Mouse (Mus musculus) heart, embryonic 16.5 days (tissue): ENCODE measurements around the gene Asah2. TPM values are rescaled to one million over a fixed set of nuclear protein-coding genes. Genes with fewer than 3 reads are reported as not detected.

ENCODE experiments used
- ATAC-seq: fragments of 200-750 bp; cut with Nextera tagmentation; replicated peaks from 2 replicates; pipeline ENCODE4 v1.8.0; 2017; ENCODE audit warnings: moderate number of reproducible peaks; ENCODE audit not compliant: insufficient read depth, low FRiP score; ENCODE audit errors: extremely low read depth
- H3K27ac ChIP-seq: fragments of 300-500 bp; sonication (generic); 2 replicates; pipeline ENCODE4 v1.5.1; 2014; ENCODE audit warnings: mild to moderate bottlenecking, low read length, control low read depth, moderate library complexity
- H3K27me3 ChIP-seq: fragments of 300-500 bp; sonication (generic); 2 replicates; pipeline ENCODE4 v1.6.1; 2014; ENCODE audit warnings: low read length, mixed read lengths; ENCODE audit not compliant: control insufficient read depth, insufficient read depth
- H3K36me3 ChIP-seq: fragments of 300-500 bp; sonication (generic); 2 replicates; pipeline ENCODE4 v1.6.1; 2014; ENCODE audit not compliant: control insufficient read depth, insufficient read depth
- H3K4me1 ChIP-seq: fragments of 300-500 bp; sonication (generic); 2 replicates; pipeline ENCODE4 v1.6.1; 2014; ENCODE audit warnings: low read length, mixed read lengths; ENCODE audit not compliant: control insufficient read depth, insufficient read depth
- H3K4me2 ChIP-seq: fragments of 300-500 bp; sonication (generic); 2 replicates; pipeline ENCODE4 v1.6.1; 2014; ENCODE audit warnings: low read depth, mild to moderate bottlenecking, control low read depth, low read length
- H3K4me3 ChIP-seq: fragments of 300-500 bp; sonication (generic); 2 replicates; pipeline ENCODE4 v1.5.1; 2014; ENCODE audit warnings: mild to moderate bottlenecking, control low read depth, low read length
- H3K9ac ChIP-seq: fragments of 300-500 bp; sonication (generic); 2 replicates; pipeline ENCODE4 v1.6.1; 2014; ENCODE audit warnings: low read length, control low read depth
- H3K9me3 ChIP-seq: fragments of 300-500 bp; sonication (generic); replicated peaks from 2 replicates; pipeline ENCODE4 v1.6.1; 2016; ENCODE audit warnings: low read length; ENCODE audit not compliant: control insufficient read depth
- WGBS: fragments of 180-500 bp; shearing (Covaris S2); extraction: QIAGEN DNeasy Blood & Tissue Kit; methylation state at CpG from one replicate; pipeline ENCODE4 v1.1.7; 2014; 5-methylcytosine and 5-hydroxymethylcytosine counted together
- polyA plus RNA-seq: library from polyadenylated mRNA; unstranded; fragments of >200 nt; fragmentation: Nextera tagmentation; extraction: Ambion mirVana; gene quantifications from 2 replicates; pipeline ENCODE4 v1.2.1, GENCODE M21; 2015

Gene Asah2
- polyA plus RNA-seq, 1 experiment from 2014 or later, result 2.4 TPM

DNA sequence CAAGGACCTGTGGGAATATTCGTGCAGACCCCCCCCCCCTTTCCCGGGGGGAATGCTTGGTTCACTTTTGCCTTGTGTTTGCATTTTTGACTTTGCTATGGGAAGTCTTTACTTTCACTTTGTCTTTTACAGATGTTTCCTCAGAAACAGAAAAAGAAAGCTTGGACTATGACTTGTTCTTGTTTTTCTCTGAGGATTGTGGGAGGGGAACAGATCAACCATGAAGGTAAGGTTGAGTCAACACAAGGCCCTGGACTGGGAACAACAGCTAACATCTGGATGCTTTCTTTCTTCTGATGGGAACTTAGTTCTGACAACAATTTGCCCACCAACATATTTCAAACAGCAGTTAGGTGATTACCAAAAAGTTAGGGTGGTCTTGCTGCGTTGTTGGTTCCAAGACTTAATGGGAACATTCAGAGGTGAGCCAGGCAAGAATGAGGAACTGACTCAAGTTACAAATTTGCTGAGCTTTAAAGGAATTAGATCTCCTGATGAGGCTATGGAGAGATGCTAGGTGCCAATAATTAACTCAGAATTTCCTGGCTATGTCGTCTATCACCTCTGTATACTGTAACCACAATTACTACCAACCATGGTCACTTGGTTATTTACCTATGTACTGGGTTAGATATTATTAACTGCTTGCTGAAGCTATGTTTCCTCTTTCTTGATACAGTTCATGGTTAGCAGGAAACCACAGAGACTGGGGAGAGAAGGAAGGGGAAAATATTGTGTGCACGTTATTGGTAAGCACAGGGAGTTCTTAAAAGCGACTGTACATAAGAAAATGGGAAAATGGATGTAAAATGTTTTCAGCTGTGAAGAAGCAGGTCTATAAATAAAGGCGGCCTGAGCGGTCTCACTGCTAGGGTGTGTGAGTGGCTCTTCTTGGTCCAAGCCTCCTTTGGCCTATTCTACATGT is 4.1 kb upstream of the Asah2 start:
- H3K9ac ChIP-seq, result no peak overlapping the region
- no peaks in the 10 kb centered on the region for H3K36me3 ChIP-seq
- no peak for ATAC-seq
- WGBS, result 78% methylated on average over 8 of the region's 8 CpGs
- peaks cover 9% of the 10 kb centered on the region for H3K4me1 ChIP-seq
- H3K27ac ChIP-seq, result no peak overlapping the region
- no peak overlapping the region for H3K4me3 ChIP-seq
- H3K9me3 ChIP-seq, result no peaks in the 10 kb centered on the region
- H3K4me2 ChIP-seq, result no peak overlapping the region
- no peaks in the 10 kb centered on the region for H3K27me3 ChIP-seq

DNA sequence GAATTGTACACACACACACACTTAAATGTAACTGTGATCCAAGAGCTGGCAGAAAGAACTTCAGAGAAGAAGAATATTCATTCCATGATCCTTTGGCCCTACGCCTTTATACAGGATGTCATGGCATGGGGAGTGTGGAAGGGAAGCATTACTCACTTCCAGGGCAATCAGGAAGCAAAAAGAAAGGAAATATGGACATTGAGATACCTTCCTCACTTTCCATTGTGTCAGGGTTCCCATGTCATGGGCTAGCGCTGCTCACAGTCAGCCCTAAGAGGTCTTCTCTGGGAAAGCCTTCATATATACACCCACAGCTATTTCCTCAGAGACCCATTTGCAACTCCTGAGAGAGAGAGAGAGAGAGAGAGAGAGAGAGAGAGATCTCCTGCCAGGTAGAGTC is 1.3 kb downstream of the Asah2 start:
- Histone ChIP-seq H3K4me3 (peak overlapping the region; percentile 87; the same call in 1 of the 2 replicates), H3K27ac (peak overlapping the region; percentile 99), H3K27me3 (no peaks in the 10 kb centered on the region), H3K9me3 (no peaks in the 10 kb centered on the region), H3K9ac (0 out of 2 replicates have a peak overlapping the region, but pooled peaks have one; percentile 98), H3K36me3 (no peaks in the 10 kb centered on the region), H3K4me1 (peaks cover 27% of the 10 kb centered on the region), H3K4me2 (peak overlapping the region; percentile 75)
- peak; percentile 43; the same call in 1 of the 2 replicates for ATAC-seq
- 84% methylated on average over 2 of the region's 2 CpGs for WGBS

DNA sequence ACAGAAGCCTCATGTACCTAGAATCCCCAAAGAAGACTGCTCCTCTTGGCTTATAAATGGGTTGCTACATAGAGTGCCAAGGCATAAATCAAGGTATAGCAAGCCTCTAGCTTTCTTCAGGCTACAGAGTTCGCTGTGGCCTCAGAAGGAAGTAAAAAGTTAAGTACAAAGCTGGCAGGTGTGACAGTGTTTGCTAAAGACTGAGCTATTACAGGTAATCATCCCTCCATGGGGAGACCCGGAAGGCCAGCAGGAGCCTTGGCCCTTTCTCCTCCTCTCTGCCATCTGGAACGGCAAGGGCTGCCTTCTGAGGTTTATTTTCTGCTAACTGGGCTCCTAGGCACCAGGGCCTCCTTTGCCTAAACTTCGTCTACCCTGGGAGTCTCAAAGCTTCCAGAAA is 3.8 kb downstream of the Asah2 start:
- Histone ChIP-seq H3K27me3 (no peaks in the 10 kb centered on the region), H3K4me1 (peaks cover 22% of the 10 kb centered on the region), H3K9me3 (no peaks in the 10 kb centered on the region), H3K4me3 (no peak overlapping the region), H3K36me3 (no peaks in the 10 kb centered on the region), H3K9ac (no peak overlapping the region), H3K27ac (no peak overlapping the region), H3K4me2 (no peak overlapping the region)
- WGBS, result 81% methylated on average over 4 of the region's 4 CpGs
- no peak for ATAC-seq

DNA sequence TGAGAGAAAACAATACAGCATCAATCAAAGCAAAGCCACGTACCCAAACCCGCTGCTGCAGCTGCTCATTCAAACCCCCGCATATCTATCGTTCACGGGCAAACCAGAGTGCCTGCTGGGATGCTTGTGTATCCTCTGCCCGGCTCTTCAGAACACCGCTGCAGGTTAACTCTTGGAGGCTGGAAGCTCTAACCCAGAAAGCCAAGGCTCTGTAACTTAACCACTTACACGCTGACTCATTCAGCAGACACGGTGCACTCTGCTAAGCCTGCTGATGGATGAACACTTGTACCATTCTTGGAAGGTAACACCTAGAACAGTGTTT is 5.1 kb downstream of the Asah2 start:
- H3K4me3 ChIP-seq, result peak overlapping the region; percentile 35
- H3K9me3 ChIP-seq, result no peaks in the 10 kb centered on the region
- ATAC-seq, result no peak
- peak overlapping the region; percentile 57 for H3K4me2 ChIP-seq
- H3K9ac ChIP-seq, result no peak overlapping the region
- no peaks in the 10 kb centered on the region for H3K36me3 ChIP-seq
- WGBS, result 11% methylated on average over 9 of the region's 9 CpGs
- no peaks in the 10 kb centered on the region for H3K27me3 ChIP-seq
- H3K4me1 ChIP-seq, result peaks cover 22% of the 10 kb centered on the region
- H3K27ac ChIP-seq, result no peak overlapping the region

DNA sequence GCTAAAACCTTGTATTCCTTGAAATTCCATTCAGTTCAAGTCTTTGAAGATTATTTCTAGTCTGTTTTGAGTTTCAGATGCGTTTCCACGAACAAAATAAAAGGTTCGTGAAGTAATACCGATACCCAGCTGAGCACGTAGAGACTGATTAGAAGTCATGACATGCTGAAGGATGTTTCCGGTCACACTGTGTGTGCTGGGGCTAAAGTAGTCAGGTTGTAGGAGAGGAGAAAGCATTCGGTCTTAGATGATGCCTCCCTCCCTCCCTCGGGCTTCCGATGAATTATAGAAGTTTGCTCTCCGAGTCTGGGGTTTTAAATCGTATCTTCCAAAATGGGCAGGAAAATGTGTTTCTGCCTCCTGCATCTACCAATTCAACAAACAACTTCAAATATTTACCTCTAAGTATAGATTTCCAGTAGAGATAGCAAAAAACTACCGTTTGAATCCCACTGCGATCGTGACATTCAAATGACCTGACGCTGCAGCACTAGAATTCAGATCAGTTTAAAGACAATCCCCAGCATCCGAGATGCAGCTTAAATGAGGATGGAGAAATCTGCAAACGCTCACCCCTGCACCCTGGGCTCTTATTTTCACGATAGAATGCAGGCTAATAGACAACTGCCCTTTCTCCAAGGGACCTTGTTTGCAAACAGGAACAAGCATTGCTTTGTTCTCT is 5.6 kb downstream of the Asah2 start:
- Histone ChIP-seq H3K27ac (no peak overlapping the region), H3K4me1 (peaks cover 21% of the 10 kb centered on the region), H3K27me3 (no peaks in the 10 kb centered on the region), H3K4me2 (peak overlapping the region; percentile 57), H3K9me3 (no peaks in the 10 kb centered on the region), H3K4me3 (peak overlapping the region; percentile 35), H3K36me3 (no peaks in the 10 kb centered on the region), H3K9ac (peak overlapping the region; percentile 12; the same call in 1 of the 2 replicates)
- 30% methylated on average over 18 of the region's 18 CpGs for WGBS
- ATAC-seq, result no peak

DNA sequence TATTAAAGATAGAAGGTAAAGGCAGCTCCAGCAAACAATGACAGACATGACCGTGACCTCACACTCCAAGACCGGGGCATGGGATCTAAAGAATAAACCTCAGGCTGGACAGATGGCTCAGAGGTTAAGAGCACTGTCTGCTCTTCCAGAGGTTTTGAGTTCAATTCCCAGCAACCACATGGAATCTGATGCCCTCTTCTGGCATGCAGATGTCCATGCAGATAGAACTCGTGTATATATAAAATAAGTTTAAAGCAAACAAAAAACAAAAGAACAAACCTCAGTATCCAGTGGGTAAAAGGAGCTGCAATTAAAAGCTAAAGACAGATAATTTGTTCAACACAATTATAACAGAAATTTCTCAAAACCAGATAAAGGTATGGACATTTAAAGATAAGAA is 9.4 kb downstream of the Asah2 start:
- H3K27me3 ChIP-seq, result no peaks in the 10 kb centered on the region
- 73% methylated on average over 3 of the region's 3 CpGs for WGBS
- H3K27ac ChIP-seq, result no peak overlapping the region
- no peaks in the 10 kb centered on the region for H3K9me3 ChIP-seq
- H3K9ac ChIP-seq, result no peak overlapping the region
- H3K36me3 ChIP-seq, result no peaks in the 10 kb centered on the region
- H3K4me3 ChIP-seq, result no peak overlapping the region
- no peak for ATAC-seq
- no peak overlapping the region for H3K4me2 ChIP-seq
- peaks cover 14% of the 10 kb centered on the region for H3K4me1 ChIP-seq

DNA sequence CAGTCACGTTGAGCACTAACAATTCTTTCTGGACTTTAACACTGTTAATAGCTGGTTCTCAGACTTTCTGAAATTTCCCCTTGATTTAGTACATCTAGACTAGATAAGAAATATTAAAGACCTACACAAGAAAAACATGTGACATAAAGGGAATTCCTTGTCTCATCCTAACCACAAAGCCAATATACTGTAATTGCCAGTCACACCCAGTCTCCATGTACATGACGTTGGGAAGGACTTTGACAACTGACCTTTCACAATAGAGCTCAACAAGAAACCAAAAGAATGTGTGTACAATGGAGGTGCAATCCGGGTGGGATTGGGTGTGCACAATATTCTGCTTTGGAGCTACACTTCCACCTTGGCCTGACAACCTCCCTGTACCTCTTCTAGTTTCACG is 15.7 kb downstream of the Asah2 start:
- no peak for ATAC-seq
- 86% methylated on average over 4 of the region's 4 CpGs for WGBS
- H3K9ac ChIP-seq, result no peak overlapping the region
- no peak overlapping the region for H3K4me3 ChIP-seq
- H3K9me3 ChIP-seq, result no peaks in the 10 kb centered on the region
- H3K27ac ChIP-seq, result no peak overlapping the region
- no peaks in the 10 kb centered on the region for H3K36me3 ChIP-seq
- no peak overlapping the region for H3K4me2 ChIP-seq
- H3K27me3 ChIP-seq, result no peaks in the 10 kb centered on the region
- H3K4me1 ChIP-seq, result no peaks in the 10 kb centered on the region

DNA sequence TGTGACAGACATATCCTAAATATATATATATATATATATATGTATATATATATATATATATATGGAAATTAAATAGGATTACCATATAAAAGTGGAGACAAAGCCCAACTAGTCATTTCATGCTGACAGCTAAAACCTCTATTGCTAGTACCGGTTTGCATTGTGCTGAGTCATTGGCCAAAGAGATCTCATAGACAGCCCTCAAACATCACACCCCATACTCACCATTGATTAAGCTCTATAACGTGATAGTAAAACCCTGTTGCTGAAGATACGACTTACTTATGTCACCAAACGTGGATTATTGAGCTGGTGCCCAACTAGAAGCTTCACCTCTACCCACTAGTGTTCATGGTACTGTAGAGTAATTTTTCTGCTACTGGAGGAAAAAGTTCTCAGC is 17.2 kb downstream of the Asah2 start:
- Histone ChIP-seq H3K27me3 (no peaks in the 10 kb centered on the region), H3K36me3 (no peaks in the 10 kb centered on the region), H3K27ac (no peak overlapping the region), H3K4me1 (no peaks in the 10 kb centered on the region), H3K9ac (no peak overlapping the region), H3K9me3 (no peaks in the 10 kb centered on the region), H3K4me3 (no peak overlapping the region), H3K4me2 (no peak overlapping the region)
- ATAC-seq, result no peak
- WGBS, result 86% methylated on average over 4 of the region's 4 CpGs

DNA sequence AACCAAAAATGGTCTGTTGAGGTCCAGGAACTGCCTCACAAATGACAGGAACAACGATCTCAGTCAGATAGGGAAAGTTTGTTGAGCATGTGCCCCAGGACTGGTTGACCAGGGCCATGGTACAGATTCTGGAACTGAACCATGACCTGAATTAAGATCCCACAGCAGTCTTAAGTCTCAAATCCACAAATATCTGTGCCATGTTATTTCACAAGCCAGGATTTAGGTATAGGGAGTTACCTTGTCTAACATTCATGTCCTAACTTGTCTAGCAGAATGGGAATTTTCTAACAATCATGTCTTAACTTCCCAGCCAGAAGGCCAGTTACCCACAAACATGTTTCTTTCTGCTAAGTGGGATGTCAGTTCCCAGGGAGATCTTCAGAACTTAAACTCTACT is 19.4 kb downstream of the Asah2 start:
- Histone ChIP-seq H3K9ac (no peak overlapping the region), H3K9me3 (no peaks in the 10 kb centered on the region), H3K4me1 (no peaks in the 10 kb centered on the region), H3K4me3 (no peak overlapping the region), H3K36me3 (no peaks in the 10 kb centered on the region), H3K4me2 (no peak overlapping the region), H3K27me3 (no peaks in the 10 kb centered on the region), H3K27ac (no peak overlapping the region)
- no peak for ATAC-seq
- WGBS, result 74% methylated on average over 1 of the region's 1 CpGs
